Mouse (Mus musculus) adipocyte (in vitro differentiated cells): ENCODE data around the gene Bmp2k.

Experiments
- DNase-seq: peaks from one replicate; pipeline ENCODE4 v3.0.0-alpha.2; 2016; ENCODE audit warnings: low spot score

The Bmp2k gene

GRCm38 (mm10) chr5:96972474-96973130, 24.9 kb upstream of the Bmp2k start:
- no peak for DNase-seq

DNA sequence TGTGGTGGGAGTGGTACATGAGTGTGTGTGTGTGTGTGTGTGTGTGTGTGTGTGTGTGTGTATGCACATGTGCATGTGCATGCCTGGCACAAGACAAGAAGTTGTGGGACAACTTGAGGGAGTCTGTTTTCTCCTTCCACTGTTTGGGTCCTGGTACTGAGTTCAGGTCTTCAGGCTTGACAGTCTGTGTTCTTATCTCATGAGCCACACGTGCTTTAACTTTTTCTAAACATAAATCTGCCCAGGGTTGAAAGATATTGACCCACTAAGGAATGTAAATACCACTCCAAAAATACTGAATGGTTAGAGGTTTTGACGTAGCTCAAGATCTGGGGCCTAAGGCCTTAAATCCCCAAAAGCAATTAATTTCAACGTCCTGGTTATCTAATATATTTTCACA, 23.8 kb upstream of the Bmp2k start:
- no peak for DNase-seq

DNA sequence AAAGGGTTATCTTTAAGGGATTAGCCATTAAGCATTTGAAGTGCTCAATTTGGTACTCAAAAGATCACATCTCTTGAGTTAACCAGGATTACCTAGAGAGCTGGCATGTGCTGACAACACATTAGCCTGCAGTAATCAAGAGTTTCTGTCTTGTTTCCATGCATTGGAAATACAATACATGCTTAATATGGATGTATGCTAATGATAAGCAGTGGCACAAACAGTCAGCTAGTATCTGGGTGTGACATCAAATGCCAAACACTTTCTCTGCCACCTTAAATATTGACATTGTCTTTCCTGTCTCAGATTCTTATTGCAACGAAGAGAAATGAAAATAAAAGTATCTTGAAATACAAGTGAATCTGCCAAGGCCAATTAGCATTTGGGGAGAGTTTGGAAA, 22.8 kb upstream of the Bmp2k start:
- no peak for DNase-seq

GRCm38 (mm10) chr5:96975112-96975511, 22.4 kb upstream of the Bmp2k start:
- no peak for DNase-seq

GRCm38 (mm10) chr5:96976150-96976549, 21.3 kb upstream of the Bmp2k start:
- no peak for DNase-seq

DNA sequence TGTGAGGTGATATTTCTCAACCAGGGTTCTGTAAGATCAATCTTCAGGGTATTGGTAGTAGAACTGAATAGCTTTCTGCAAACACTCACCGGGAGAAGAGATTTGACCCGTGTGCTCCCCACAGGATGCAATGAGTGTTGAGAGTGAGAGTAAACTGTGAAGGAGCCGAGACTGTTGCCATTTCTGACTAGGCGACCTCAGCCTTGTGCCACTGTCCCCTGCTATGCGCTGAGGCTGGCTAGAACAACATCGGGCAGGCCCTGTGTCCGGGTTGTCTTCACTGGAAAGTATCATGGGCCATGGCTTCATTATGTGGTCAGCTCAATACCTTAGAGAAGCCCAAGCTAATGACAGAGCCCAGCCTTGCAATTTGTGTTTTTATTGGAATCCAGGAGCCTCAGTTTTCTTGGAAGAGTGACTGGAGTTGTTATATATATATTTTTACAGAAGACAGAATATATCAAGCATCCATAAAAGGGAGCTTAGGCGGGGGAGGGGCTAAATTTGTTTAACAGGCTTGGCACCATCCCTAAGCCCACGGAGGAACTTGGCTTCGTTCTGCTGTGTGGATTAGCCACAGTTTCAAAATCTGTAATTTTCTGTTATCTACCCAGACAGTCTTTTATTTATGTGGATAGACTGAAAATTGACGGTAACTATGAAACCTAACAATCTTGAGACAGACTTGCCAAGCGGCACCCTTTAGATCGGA, 18.0 kb upstream of the Bmp2k start:
- no peak for DNase-seq

GRCm38 (mm10) chr5:96980008-96980634, 17.4 kb upstream of the Bmp2k start:
- no peak for DNase-seq

DNA sequence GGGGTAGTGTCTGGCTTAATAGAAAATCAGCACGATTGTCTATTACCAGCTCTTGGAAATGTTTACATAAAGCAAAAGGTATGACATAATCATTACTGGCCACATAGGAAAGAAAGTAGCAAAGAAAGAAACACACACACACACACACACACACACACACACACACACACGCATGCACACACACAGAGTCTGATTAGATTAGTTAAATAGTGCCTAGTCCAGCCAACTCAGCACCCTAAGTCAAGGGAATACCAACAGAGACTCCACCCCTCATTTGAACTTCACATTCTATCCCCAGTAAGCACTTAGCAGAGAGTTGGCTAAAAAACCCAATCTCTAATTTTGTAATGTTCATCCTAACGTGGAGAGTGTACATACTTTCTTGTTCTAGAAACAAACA, 15.5 kb upstream of the Bmp2k start:
- DNase-seq: no peak

DNA sequence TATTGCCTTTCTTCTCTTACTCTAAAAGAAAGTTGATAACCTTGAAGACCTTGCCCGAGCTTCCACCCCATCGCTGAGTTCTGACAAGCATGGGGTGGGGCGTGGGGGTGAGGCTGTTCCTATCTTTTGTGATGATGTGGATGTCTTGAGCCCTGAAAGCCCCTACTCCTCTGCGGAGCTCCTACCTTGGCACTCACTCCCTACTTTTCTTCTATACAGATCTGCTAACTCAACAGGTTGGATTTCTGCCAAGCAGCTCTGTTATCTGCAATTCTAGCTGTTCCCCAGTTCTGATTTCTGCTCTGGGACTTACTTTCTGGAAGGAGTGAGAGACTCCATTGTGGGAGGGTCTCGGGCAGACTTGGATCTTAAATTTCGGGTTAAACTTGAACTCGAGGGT, 14.3 kb upstream of the Bmp2k start:
- no peak for DNase-seq

- no peak for DNase-seq
Observed at GRCm38 (mm10) chr5:96986850-96987249, 10.6 kb upstream of the Bmp2k start.

DNA sequence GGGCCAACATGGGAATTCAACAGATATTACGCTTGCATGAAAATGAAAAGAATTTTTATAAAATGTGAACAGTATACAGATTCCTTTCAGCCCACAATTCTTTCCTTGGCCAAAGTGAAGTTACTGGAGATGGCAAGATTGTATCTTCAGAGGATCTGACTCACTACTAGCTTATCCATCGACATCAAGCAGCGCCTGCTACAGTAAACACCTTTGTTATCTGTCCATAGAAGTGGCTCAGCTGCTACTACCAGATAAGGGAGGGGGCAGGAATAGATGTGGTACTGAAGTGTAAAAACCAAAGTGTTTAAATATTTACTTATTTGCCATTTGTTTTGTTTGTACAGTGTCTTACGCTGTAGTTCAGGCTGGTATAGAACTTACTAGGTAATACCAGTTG, 8.6 kb upstream of the Bmp2k start:
- no peak for DNase-seq

GRCm38 (mm10) chr5:96991156-96991555, 6.3 kb upstream of the Bmp2k start:
- DNase-seq: no peak

GRCm38 (mm10) chr5:96992651-96993050, 4.8 kb upstream of the Bmp2k start:
- DNase-seq: no peak

DNA sequence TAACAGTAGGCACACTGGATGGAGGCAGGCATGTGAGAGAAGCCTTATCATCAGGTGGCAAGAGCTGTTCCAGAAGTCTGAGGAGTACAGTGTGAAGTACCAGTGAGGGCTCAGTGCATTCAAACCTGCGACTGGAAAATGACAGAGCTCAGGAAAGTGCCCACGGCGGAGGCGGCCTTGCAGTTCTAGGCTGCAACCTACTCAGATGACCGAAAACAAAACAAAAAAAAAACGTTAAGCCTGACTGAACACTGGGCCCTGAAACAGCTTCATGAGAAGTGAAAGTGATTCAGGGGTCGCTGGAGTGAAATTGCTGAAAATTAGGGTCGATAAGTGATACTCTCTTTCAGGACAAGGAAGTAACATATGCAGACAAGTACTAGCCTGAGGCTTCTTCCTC, 4.4 kb upstream of the Bmp2k start:
- DNase-seq: no peak

- DNase-seq: peak; percentile 94
Observed at GRCm38 (mm10) chr5:96995791-96996190, 1.7 kb upstream of the Bmp2k start.

- DNase-seq: peak; percentile 82
Observed at GRCm38 (mm10) chr5:96996401-96997309, 834 bp upstream of the Bmp2k start.

- peak; percentile 55 for DNase-seq
Observed at GRCm38 (mm10) chr5:96997802-96998565, 495 bp downstream of the Bmp2k start.

DNA sequence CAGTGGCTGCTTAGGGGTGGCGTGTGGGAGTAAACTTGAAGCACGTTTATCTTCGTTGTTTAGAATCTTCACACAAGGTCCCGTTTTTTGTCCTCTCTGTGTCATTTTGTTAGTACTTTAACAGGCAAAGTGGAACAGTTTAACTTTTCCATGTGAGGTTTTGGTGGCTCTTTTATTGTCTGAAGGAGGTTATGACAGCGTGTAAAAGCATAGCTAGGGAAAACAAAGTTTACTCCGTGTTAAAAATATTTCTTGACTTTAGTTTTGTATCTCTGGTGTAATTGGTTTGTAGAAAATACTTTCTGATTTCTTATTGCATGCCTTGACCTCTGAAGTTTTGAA, 1.0 kb downstream of the Bmp2k start:
- DNase-seq: no peak

DNA sequence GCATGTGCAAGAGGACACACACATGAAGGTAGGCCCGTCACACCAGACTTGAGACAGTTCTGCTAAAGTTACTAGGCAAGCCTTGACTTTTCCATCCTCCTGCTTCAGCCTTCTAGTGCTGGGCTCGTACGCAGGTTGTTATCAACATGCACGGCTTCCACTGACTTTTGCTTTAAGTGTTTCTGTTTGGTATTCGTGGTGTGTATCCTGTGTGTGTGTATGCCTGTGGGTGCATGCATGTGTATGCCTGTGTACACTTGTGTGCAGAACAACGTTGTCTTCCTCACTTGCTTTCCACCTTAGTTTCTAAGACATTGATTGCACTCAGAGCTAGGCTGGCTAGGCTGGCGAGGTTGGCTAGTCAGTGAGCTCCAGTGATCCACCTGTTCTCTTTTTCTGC, 2.1 kb downstream of the Bmp2k start:
- DNase-seq: no peak

DNA sequence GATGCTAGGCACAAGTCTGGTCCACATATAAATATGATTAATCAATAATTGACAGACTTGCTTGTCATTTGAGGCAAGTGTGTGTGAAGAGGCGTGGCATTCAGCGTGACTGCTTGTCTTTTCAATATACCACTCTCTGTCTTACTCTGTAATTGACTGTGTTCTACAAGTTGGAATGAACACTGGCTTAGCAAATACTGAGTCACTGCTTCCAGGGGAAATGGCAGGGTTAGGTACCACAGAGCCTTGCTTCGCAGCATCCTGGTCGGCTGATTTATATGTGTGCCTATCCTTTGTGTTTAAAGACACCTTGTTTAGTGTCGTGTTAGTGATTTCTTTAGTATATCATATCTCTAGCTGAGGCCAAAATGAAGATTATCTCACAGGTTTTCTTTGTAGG, 3.0 kb downstream of the Bmp2k start:
- DNase-seq: no peak

DNA sequence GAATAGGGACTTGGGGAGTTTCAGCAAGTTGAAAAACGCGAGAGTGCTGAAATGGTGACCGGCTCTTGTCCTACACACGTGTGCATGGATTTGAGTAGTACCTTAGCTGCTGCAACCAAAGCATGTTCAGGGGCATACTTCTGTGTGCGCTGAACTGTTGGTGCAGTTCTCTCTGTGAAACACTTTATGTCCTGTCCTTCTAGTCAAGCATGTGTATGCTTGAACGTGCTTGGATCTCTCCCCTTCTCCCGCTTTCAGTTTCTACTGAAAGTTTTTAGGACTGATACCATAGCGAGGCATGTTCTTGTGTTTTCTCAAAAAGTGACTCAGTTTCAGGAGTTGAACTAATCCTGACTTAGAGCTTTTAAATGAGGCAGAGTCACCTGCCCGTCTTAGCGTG, 3.7 kb downstream of the Bmp2k start:
- DNase-seq: no peak

DNA sequence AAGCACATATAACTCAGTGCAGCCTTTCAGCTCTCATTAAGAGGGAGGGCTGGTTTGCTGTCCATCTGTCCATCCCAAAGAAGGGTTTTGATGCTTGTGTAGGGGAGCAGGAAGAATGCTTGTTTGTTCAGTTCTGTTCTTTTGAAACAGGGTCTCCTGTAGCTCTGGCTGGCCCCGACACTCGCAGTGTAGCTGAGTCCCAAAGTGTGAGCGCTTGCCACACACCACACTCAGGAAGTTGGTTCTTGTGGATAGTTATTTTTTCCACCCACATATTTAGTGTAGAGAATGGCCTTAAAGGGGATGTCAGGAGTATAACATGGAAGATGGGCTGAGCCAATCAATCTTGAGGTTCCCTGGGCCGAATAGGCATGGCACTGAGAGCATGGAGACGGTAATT, 4.1 kb downstream of the Bmp2k start:
- no peak for DNase-seq
